Mouse (Mus musculus) kidney, postnatal 25 days (tissue): ENCODE measurements around the gene Fto.

Experiments
- DNase-seq, 2 experiments: peaks; one replicate each; pipeline ENCODE4 v3.0.0; 2021; ENCODE audit warnings: mixed read lengths in 2 of 2

Fto gene

DNA sequence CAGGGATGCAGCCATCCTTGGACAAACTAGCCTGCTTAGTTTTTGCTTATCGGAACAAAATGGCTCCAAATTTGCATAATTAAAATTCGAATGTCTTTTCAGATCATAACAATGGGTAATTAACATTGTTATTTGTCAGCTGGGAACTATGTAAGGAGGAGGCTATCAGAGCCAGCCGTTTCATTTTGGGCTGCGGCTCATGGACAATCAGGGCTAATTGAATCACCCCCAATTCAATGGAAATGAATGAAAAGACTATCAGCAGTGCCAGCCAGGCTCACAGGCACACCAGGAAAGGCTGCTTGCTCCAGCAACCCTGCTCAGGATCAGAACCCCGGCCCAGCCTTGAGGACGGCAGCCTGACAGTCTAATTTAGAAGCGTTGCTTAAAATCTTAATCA lies 395.3 kb downstream of the Fto start:
- DNase-seq: no peak

DNA sequence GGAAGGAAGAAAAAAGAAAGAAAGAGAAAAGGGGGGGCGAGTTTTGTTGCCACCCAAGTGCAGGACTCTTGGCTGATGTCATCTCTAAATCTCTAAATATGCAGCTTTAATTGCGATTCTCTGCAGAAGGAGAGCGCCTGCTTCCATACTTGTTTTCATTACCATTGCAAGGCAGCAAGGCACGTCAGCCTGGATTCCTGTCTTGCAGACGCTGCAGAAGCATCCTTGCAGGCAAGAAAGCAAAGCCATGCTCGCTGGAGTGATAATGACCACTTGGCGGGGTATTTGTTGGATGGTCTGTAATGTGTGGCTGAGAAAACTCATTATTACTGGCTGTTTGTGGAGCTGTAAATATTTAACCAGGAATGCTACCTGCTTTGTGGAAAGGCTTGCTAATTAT lies 396.4 kb downstream of the Fto start:
- no peak for DNase-seq

DNA sequence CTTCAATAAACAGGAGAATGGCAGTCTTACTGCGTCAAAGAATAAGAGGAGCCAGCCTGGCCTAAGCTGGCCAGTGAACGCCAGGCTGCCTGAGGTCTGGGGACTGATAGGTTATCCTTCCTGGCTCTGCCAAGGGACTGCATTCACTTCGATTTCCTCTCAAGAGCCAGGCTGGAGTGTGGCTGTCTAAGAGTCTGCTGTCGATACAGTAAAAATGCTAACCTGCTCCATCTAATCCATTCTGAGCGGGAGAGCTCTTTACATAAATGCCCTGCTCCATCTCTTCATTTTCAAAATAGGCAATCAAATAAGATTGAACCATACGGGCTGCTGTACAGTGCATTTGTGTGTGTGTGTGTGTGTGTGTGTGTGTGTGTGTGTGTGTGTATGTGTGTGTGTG lies 397.9 kb downstream of the Fto start:
- DNase-seq: no peak

DNA sequence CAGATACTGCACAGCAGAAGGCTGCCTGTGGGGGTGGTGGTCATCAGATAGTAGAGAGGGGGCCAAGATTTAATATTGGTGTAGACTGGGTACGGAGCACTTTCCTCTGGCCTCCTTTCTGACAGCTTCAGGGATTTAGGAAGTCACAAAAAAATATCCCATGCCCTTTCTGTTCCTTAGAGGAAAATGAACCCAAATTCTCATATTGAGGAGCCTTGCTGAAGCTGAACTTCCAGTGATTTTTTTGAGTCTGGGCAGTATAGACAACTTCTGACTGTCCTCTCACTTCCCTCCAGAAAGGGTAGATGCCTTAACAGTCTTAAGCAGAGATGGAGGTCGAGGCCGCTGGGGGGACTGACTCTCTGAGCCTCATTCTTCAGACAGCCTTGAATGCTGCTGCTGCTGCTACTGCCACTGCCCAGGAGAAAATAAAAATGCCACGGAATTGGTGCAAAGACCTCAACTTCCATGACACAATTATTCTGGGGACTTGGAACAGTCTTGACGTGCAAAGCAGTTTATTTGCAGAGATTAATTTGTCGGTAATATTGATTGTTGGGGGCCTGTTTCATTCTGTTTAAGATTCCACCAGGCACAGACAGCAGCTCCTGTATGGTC lies 398.8 kb downstream of the Fto start:
- DNase-seq: no peak

DNA sequence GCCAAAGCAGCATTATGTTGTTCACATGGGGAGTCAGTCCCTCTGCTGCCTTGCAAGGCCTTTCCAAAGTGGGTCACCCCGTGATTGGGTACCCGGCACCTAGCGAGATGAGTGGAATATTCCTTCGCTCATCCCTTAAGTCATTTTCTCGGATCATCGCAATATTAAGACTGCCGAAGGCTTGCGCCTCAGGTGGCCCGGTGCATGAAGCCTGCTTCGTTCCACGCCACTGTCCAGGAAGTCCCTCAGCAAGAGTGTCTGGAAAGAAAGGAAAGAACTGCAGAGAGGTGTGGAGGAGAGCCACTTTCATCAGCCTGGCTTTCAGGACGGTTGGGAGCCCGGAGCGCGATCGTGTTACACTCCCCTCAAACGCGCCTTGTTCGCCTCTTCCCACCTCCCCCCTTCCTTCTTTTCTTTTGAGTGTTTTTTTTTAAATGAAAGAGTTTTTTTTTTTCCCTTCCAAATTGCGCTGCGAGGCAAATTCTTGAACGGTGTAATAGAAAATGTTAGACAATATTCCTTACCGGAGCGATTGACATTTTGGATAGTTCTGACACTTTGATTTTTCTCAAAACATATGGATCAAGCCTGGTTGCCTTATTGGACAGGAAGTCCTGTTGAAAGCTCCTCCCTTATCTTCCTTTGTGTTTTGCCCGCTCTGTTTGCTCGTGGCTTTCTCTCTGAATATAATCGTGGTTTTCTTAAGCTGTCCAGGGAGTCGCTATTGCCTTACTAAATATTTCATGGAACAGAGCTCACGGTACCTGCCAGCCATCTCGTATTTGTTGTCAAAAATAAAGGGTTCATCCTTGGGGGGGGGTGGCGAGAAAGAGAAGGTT lies 399.6 kb downstream of the Fto start:
- no peak for DNase-seq

DNA sequence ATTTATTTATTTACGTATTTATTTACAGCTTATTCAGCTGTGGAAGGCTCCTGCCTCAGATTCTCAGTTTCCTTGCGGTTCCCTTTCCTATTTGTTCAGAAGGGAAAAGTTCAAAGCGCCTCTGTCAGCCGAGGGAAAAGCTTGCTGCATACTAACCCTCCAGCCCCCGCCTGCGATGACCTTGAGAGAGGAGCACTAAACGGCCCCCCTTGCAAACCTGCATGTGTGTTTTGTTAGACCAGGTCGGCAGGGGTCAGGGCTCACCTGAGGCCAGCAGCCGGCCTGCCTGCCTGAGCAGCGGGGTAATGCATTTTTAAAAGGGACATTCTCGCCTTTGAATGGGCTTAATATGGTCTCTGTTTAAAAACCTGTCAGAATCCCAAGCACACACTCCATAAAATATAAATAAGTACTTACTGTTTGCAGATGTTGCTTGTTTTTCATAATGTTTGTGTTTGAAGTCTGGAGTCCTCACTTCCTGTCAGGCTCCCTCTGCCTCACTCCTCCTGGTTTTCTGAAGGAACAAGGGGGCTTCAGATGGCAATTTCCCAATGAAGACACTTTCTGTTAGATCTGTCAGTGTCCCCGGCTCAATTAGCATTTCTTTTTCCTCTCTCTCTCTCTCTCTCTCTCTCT lies 400.5 kb downstream of the Fto start:
- DNase-seq: peak; percentile 30 to 56

DNA sequence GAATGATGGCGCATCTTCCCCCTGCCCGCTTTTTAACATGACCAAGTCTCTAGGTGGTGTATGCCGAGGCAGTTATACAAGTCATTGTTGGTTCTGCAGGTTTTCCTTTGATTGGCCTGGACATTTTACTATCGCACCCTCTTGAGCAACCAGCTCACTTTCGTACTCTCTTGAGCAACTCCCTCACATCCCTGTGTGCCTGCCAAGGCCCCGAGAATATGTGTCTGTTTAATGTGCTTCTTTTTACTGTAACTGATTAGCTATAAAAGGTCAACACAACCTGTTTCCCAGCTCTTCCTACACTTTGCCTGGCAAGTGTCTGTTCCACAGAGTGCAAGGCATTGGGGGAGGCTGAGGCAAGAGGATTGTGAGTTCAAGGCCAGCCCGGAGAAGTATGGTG lies 401.4 kb downstream of the Fto start:
- peak; percentile 7 to 57 for DNase-seq

DNA sequence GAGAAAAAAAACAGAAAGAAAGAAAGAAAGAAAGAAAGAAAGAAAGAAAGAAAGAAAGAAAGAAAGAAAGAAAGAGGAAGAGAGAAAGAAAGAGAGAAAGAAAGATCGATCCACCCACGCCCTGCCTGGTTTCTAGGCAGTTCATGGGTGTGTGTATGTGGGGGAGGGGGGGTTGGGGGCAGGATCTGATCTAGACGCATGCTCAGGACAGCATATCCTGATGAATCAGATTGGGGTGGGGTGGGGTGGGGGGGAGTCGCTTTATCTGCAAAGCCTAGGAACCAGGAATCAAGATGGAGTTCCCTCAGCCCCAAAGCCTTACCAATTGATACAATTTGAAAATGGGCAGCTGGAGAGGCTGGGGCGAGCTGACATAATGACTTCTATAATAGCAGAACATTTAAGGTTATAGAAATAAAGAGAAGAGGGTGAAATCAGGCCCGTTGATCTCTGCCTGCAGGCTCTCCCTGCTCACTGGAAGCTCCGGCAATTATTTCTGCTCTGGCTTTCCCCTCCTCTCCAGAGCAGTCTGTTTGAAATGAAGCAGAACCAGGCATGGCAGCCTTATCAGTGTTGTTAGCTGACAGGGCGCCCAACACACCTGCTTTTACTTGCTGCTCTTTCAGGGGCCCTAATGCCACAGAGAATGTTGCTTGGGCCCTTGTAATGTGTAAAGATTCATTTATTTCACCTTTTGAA lies 402.2 kb downstream of the Fto start:
- no peak for DNase-seq
